Mouse (Mus musculus): Measurements from ENCODE around the gene Cdyl2. TPM values are rescaled to one million over a fixed set of nuclear protein-coding genes. Genes with fewer than 3 reads are reported as not detected.

Cdyl2 gene
- 10 to 100 TPM; 10.6 to 12.9 TPM for total RNA-seq (2023)

GRCm38 (mm10) chr8:116732684-116733647 lies at the start of gene Cdyl2:
Gene Cdyl2, minus strand, starts transcription at chr8:116732991.

Other genes with a start within 250 kb of the Cdyl2 start
- not detected for gene Dynlrb2, start 228.0 kb downstream of the Cdyl2 start, total RNA-seq (2023)
- gene Cmc2, start 188.5 kb upstream of the Cdyl2 start, total RNA-seq (2023): 1 to 10 TPM; 6.8 to 6.9 TPM
- gene Cenpn, start 188.7 kb upstream of the Cdyl2 start, total RNA-seq (2023): 1 to 10 TPM; 4.5 TPM
- 10 to 100 TPM; 18.9 to 19.6 TPM for gene Atmin, start 210.4 kb upstream of the Cdyl2 start, total RNA-seq (2023)
- under 1 TPM in 1 of 2 experiments, not detected in 1; 0.32 TPM for gene 1700030J22Rik, start 246.0 kb upstream of the Cdyl2 start, total RNA-seq (2023)

All from B cell, adult 67 days (primary cell).